Mouse (Mus musculus): ENCODE measurements around the gene Tex30. TPM values are rescaled to one million over a fixed set of nuclear protein-coding genes. Genes with fewer than 3 reads are reported as not detected.

Tex30 gene
- polyA plus RNA-seq, 1 experiment: 1.6 TPM

DNA sequence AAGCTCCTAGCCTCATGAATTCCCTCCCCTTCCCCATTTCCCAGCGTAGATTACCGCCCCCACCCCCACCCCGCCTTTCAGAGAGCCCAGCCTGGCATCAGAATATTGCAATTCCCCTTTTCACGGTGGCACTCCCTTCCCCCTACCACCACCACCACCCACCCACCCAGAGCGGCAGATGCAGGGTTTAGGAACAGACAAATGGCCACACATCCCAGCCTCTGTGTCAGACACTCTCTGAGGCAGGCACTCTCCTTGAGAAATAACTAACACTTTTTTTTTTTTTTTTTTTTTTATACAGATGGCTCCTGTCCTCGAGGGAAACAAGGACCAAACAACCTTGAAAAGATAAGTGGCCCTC, 59.7 kb downstream of the Tex30 start:
- 6% methylated on average over 6 of the region's 6 CpGs for WGBS
- no peaks in the 10 kb centered on the region for H3K27me3 ChIP-seq (ENCODE audit: control insufficient read depth, insufficient read depth, low read length)
- no peaks in the 10 kb centered on the region for H3K4me1 ChIP-seq (ENCODE audit: control insufficient read depth, insufficient read depth, insufficient read length, low read length)
- H3K27ac ChIP-seq (ENCODE audit: insufficient read depth, low read depth, low read length): no peak overlapping the region
- TF ChIP-seq CTCF (IDR thresholded peaks at IDR 0.05; ENCODE audit: extremely low read depth, insufficient read length, insufficient replicate concordance, low read depth, low read length) (no peak), POLR2A (IDR thresholded peaks at IDR 0.05; ENCODE audit: low read depth, low read length) (no peak)
- H3K36me3 ChIP-seq (ENCODE audit: control insufficient read depth, insufficient read depth, low read length): no peaks in the 10 kb centered on the region
- peak overlapping the region; percentile 49 for H3K4me3 ChIP-seq (ENCODE audit: low read depth, low read length)

GRCm38 (mm10) chr1:44041797-44042554, 60.3 kb downstream of the Tex30 start:
- under 1% methylated on average over 17 of the region's 17 CpGs for WGBS
- Histone ChIP-seq H3K4me3 (ENCODE audit: low read depth, low read length) (peak overlapping the region; percentile 49), H3K27me3 (ENCODE audit: control insufficient read depth, insufficient read depth, low read length) (no peaks in the 10 kb centered on the region), H3K36me3 (ENCODE audit: control insufficient read depth, insufficient read depth, low read length) (no peaks in the 10 kb centered on the region), H3K27ac (ENCODE audit: insufficient read depth, low read depth, low read length) (no peak overlapping the region), H3K4me1 (ENCODE audit: control insufficient read depth, insufficient read depth, insufficient read length, low read length) (no peaks in the 10 kb centered on the region)
- TF ChIP-seq POLR2A (IDR thresholded peaks at IDR 0.05; ENCODE audit: low read depth, low read length) (no peak), CTCF (IDR thresholded peaks at IDR 0.05; ENCODE audit: extremely low read depth, insufficient read length, insufficient replicate concordance, low read depth, low read length) (0 out of 2 replicates have a peak, but pooled peaks have one; percentile 4)

Other genes starting within 250 kb of the Tex30 start
- 1.5 and 2.2 TPM in 2 replicates for gene Tpp2, start 168.8 kb downstream of the Tex30 start, polyA plus RNA-seq (2012; rRNA removed)
- not detected in 2 replicates for gene Mettl21c, start 82.4 kb downstream of the Tex30 start, polyA plus RNA-seq (2012; rRNA removed)
- gene Gm8251, start 40.5 kb downstream of the Tex30 start, polyA plus RNA-seq (2012; rRNA removed): not detected in 2 replicates
- 2.2 and 5.0 TPM in 2 replicates for gene Kdelc1, start 16.4 kb upstream of the Tex30 start, polyA plus RNA-seq (2012; rRNA removed)
- 1.1 and 3.4 TPM in 2 replicates for gene Bivm, start 16.5 kb upstream of the Tex30 start, polyA plus RNA-seq (2012; rRNA removed)
- gene Ercc5, start 45.3 kb upstream of the Tex30 start, polyA plus RNA-seq (2012; rRNA removed): 0.89 and 1.7 TPM in 2 replicates
- not detected in 2 replicates for gene Mettl21e, start 116.5 kb upstream of the Tex30 start, polyA plus RNA-seq (2012; rRNA removed)

Data from small intestine, adult 2 months (tissue).